Mouse (Mus musculus) thymus, postnatal 4 days (tissue): ENCODE measurements at regions not wholly inside any gene's neighbourhood (a gene's known extent, or its start where the extent isn't known, plus 50 kb on each side); places are given as distances from the start of the nearest gene placed in this dataset.
A peak's percentile ranks its signal among the peaks of the same experiment; 100 is the strongest.

Source experiments
- DNase-seq: peaks from one replicate; pipeline ENCODE4 v3.0.0; 2021

- no peak for DNase-seq
Observed at GRCm38 (mm10) chr10:66940922-66941321, 155.0 kb upstream of the Jmjd1c start.

- no peak for DNase-seq
Observed at GRCm38 (mm10) chr10:66941974-66942373, 154.0 kb upstream of the Jmjd1c start.

- no peak for DNase-seq
Observed at GRCm38 (mm10) chr10:66943875-66944274, 152.1 kb upstream of the Jmjd1c start.

GRCm38 (mm10) chr10:66946161-66946560 is 149.8 kb upstream of the Jmjd1c start:
- DNase-seq = no peak

- no peak for DNase-seq
Observed at GRCm38 (mm10) chr10:66948329-66948728, 147.6 kb upstream of the Jmjd1c start.

GRCm38 (mm10) chr10:66950441-66950840 is 145.5 kb upstream of the Jmjd1c start:
- DNase-seq = no peak

GRCm38 (mm10) chr10:66951231-66951822 is 144.6 kb upstream of the Jmjd1c start:
- DNase-seq = no peak

GRCm38 (mm10) chr10:66951935-66952334 is 144.0 kb upstream of the Jmjd1c start:
- DNase-seq = no peak

GRCm38 (mm10) chr10:66953248-66953975 is 142.5 kb upstream of the Jmjd1c start:
- peak; percentile 36 for DNase-seq

- no peak for DNase-seq
Observed at GRCm38 (mm10) chr10:66953976-66954505, 141.9 kb upstream of the Jmjd1c start.

GRCm38 (mm10) chr10:66955430-66955829 is 140.5 kb upstream of the Jmjd1c start:
- no peak for DNase-seq

- DNase-seq = no peak
Observed at GRCm38 (mm10) chr10:66956619-66957018, 139.3 kb upstream of the Jmjd1c start.

GRCm38 (mm10) chr10:66957373-66957772 is 138.6 kb upstream of the Jmjd1c start:
- DNase-seq = no peak
